Mouse (Mus musculus) midbrain, embryonic 14.5 days (tissue): ENCODE measurements at regions not wholly inside any gene's neighbourhood (a gene's known extent, or its start where the extent isn't known, plus 50 kb on each side); places are given as distances from the start of the nearest gene placed in this dataset.

Source experiments
- ATAC-seq: fragments of 200-750 bp; cut with Nextera tagmentation; 2 replicates; pipeline ENCODE4 v1.8.0; 2017; ENCODE audit warnings: moderate number of reproducible peaks, moderate library complexity; ENCODE audit not compliant: low FRiP score, low TSS enrichment
- DNase-seq: peaks from one replicate; pipeline ENCODE4 v3.0.0-alpha.2; 2015
- H3K27ac ChIP-seq: fragments of 300-500 bp; sonication (generic); replicated peaks from 2 replicates; pipeline ENCODE4 v1.5.1; 2014; ENCODE audit warnings: mild to moderate bottlenecking, low read depth, low read length, moderate library complexity
- H3K27me3 ChIP-seq: fragments of 300-500 bp; sonication (generic); 2 replicates; pipeline ENCODE4 v1.6.1; 2014; ENCODE audit warnings: low read length, control low read depth, mixed read lengths; ENCODE audit not compliant: control insufficient read depth, insufficient read depth
- H3K36me3 ChIP-seq: fragments of 300-500 bp; sonication (generic); 2 replicates; pipeline ENCODE4 v1.6.1; 2014; ENCODE audit warnings: low read length, control low read depth; ENCODE audit not compliant: control insufficient read depth, insufficient read depth
- H3K4me1 ChIP-seq: fragments of 300-500 bp; sonication (generic); 2 replicates; pipeline ENCODE4 v1.6.1; 2014; ENCODE audit warnings: mild to moderate bottlenecking, antibody characterized with exemption, low read length, control low read depth; ENCODE audit not compliant: control insufficient read depth, insufficient read depth
- H3K4me2 ChIP-seq: fragments of 300-500 bp; sonication (generic); 2 replicates; pipeline ENCODE4 v1.6.1; 2014; ENCODE audit warnings: mild to moderate bottlenecking, low read length, moderate library complexity
- H3K4me3 ChIP-seq: fragments of 300-500 bp; sonication (generic); replicated peaks from 2 replicates; pipeline ENCODE4 v1.5.1; 2014; ENCODE audit warnings: low read depth, low read length
- H3K9ac ChIP-seq: fragments of 300-500 bp; sonication (generic); replicated peaks from 2 replicates; pipeline ENCODE4 v1.6.1; 2014; ENCODE audit warnings: mild to moderate bottlenecking, low read length, moderate library complexity
- H3K9me3 ChIP-seq: fragments of 300-500 bp; sonication (generic); 2 replicates; pipeline ENCODE4 v1.6.1; 2016; ENCODE audit warnings: low read length, control low read depth, mixed read lengths; ENCODE audit not compliant: control insufficient read depth
- WGBS: fragments of 180-500 bp; shearing (Covaris S2); extraction: QIAGEN DNeasy Blood & Tissue Kit; methylation state at CpG from one replicate; pipeline ENCODE4 v1.1.7; 2014; 5-methylcytosine and 5-hydroxymethylcytosine counted together

GRCm38 (mm10) chr15:51502058-51502741, 2382.5 kb upstream of the Gm7489 start:
- H3K4me1 ChIP-seq, result peaks cover 14% of the 10 kb centered on the region; the same call in 1 of the 2 replicates
- H3K9me3 ChIP-seq, result no peaks in the 10 kb centered on the region
- H3K36me3 ChIP-seq, result no peaks in the 10 kb centered on the region
- peak overlapping the region; percentile 60 for H3K27ac ChIP-seq
- WGBS, result 74% methylated on average over 12 of the region's 12 CpGs
- peak overlapping the region; percentile 46; the same call in 1 of the 2 replicates for H3K4me2 ChIP-seq
- DNase-seq (peak; percentile 32), ATAC-seq (no peak)
- no peaks in the 10 kb centered on the region for H3K27me3 ChIP-seq
- H3K9ac ChIP-seq, result no peak overlapping the region
- H3K4me3 ChIP-seq, result no peak overlapping the region

GRCm38 (mm10) chr15:51502742-51503270, 2381.9 kb upstream of the Gm7489 start:
- ATAC-seq, result peak; percentile 34; the same call in 1 of the 2 replicates

GRCm38 (mm10) chr15:51503341-51503740, 2381.4 kb upstream of the Gm7489 start:
- Histone ChIP-seq H3K9me3 (no peaks in the 10 kb centered on the region), H3K4me3 (peak overlapping the region; percentile 1; the same call in 1 of the 2 replicates), H3K4me1 (peaks cover 14% of the 10 kb centered on the region; the same call in 1 of the 2 replicates), H3K27me3 (no peaks in the 10 kb centered on the region), H3K4me2 (peak overlapping the region; percentile 46), H3K27ac (0 out of 2 replicates have a peak overlapping the region, but pooled peaks have one; percentile 60), H3K36me3 (no peaks in the 10 kb centered on the region), H3K9ac (no peak overlapping the region)
- ATAC-seq (no peak), DNase-seq (peak; percentile 50)
- WGBS, result 10% methylated on average over 8 of the region's 8 CpGs

More at GRCm38 (mm10) chr15:51502742-51503270, 2381.9 kb upstream of the Gm7489 start:
- 16% methylated on average over 10 of the region's 10 CpGs for WGBS
- H3K4me3 ChIP-seq, result peak overlapping the region; percentile 1; the same call in 1 of the 2 replicates
- no peak overlapping the region for H3K9ac ChIP-seq
- peak overlapping the region; percentile 60; the same call in 1 of the 2 replicates for H3K27ac ChIP-seq
- no peaks in the 10 kb centered on the region for H3K27me3 ChIP-seq
- peak; percentile 68 for DNase-seq
- H3K9me3 ChIP-seq, result no peaks in the 10 kb centered on the region
- H3K36me3 ChIP-seq, result no peaks in the 10 kb centered on the region
- peaks cover 14% of the 10 kb centered on the region; the same call in 1 of the 2 replicates for H3K4me1 ChIP-seq
- peak overlapping the region; percentile 46 for H3K4me2 ChIP-seq

- WGBS, result 87% methylated on average over 11 of the region's 11 CpGs
- ATAC-seq, result no peak
- peak; percentile 8 for DNase-seq
- Histone ChIP-seq H3K27me3 (no peaks in the 10 kb centered on the region), H3K36me3 (no peaks in the 10 kb centered on the region), H3K4me1 (peaks cover 14% of the 10 kb centered on the region; the same call in 1 of the 2 replicates), H3K9ac (no peak overlapping the region), H3K4me3 (no peak overlapping the region), H3K27ac (no peak overlapping the region), H3K9me3 (no peaks in the 10 kb centered on the region), H3K4me2 (no peak overlapping the region)
Observed at GRCm38 (mm10) chr15:51504016-51504760, 2380.5 kb upstream of the Gm7489 start.

GRCm38 (mm10) chr15:51504789-51505188, 2379.9 kb upstream of the Gm7489 start:
- no peaks in the 10 kb centered on the region for H3K36me3 ChIP-seq
- H3K27ac ChIP-seq, result no peak overlapping the region
- peaks cover 14% of the 10 kb centered on the region; the same call in 1 of the 2 replicates for H3K4me1 ChIP-seq
- H3K9me3 ChIP-seq, result no peaks in the 10 kb centered on the region
- ATAC-seq, result no peak
- no peak for DNase-seq
- H3K4me2 ChIP-seq, result no peak overlapping the region
- no peak overlapping the region for H3K9ac ChIP-seq
- no peaks in the 10 kb centered on the region for H3K27me3 ChIP-seq
- WGBS, result 88% methylated on average over 5 of the region's 5 CpGs
- no peak overlapping the region for H3K4me3 ChIP-seq

GRCm38 (mm10) chr15:51507126-51507525, 2377.6 kb upstream of the Gm7489 start:
- Histone ChIP-seq H3K9me3 (no peaks in the 10 kb centered on the region), H3K36me3 (no peaks in the 10 kb centered on the region), H3K4me2 (no peak overlapping the region), H3K27me3 (no peaks in the 10 kb centered on the region), H3K4me3 (no peak overlapping the region), H3K27ac (no peak overlapping the region), H3K4me1 (peaks cover 15% of the 10 kb centered on the region; the same call in 1 of the 2 replicates), H3K9ac (no peak overlapping the region)
- ATAC-seq (no peak), DNase-seq (no peak)
- 94% methylated on average over 2 of the region's 2 CpGs for WGBS

- H3K9ac ChIP-seq, result no peak overlapping the region
- DNase-seq (peak; percentile 58), ATAC-seq (peak; percentile 40; the same call in 1 of the 2 replicates)
- H3K9me3 ChIP-seq, result no peaks in the 10 kb centered on the region
- no peaks in the 10 kb centered on the region for H3K27me3 ChIP-seq
- H3K4me3 ChIP-seq, result no peak overlapping the region
- H3K4me2 ChIP-seq, result no peak overlapping the region
- 22% methylated on average over 5 of the region's 5 CpGs for WGBS
- no peaks in the 10 kb centered on the region for H3K36me3 ChIP-seq
- no peak overlapping the region for H3K27ac ChIP-seq
- 0 out of 2 replicates have a peak, but pooled peaks cover 2% of the 10 kb centered on the region for H3K4me1 ChIP-seq
Observed at GRCm38 (mm10) chr15:51511319-51511718, 2373.4 kb upstream of the Gm7489 start.

- no peaks in the 10 kb centered on the region for H3K4me1 ChIP-seq
- 69% methylated on average over 5 of the region's 5 CpGs for WGBS
- H3K4me2 ChIP-seq, result no peak overlapping the region
- no peak for DNase-seq
- no peaks in the 10 kb centered on the region for H3K36me3 ChIP-seq
- H3K4me3 ChIP-seq, result no peak overlapping the region
- H3K9me3 ChIP-seq, result no peaks in the 10 kb centered on the region
- H3K27ac ChIP-seq, result no peak overlapping the region
- no peak overlapping the region for H3K9ac ChIP-seq
- no peaks in the 10 kb centered on the region for H3K27me3 ChIP-seq
- ATAC-seq, result no peak
Observed at GRCm38 (mm10) chr15:51536317-51536716, 2348.4 kb upstream of the Gm7489 start.
